Mouse (Mus musculus): ENCODE measurements around the gene Scube1.
A peak's percentile ranks its signal among the peaks of the same experiment; 100 is the strongest.

The Scube1 gene

GRCm38 (mm10) chr15:83595364-83595711 is 129.5 kb downstream of the Scube1 start:
- no peak for DNase-seq (ENCODE audit: low read depth)

DNA sequence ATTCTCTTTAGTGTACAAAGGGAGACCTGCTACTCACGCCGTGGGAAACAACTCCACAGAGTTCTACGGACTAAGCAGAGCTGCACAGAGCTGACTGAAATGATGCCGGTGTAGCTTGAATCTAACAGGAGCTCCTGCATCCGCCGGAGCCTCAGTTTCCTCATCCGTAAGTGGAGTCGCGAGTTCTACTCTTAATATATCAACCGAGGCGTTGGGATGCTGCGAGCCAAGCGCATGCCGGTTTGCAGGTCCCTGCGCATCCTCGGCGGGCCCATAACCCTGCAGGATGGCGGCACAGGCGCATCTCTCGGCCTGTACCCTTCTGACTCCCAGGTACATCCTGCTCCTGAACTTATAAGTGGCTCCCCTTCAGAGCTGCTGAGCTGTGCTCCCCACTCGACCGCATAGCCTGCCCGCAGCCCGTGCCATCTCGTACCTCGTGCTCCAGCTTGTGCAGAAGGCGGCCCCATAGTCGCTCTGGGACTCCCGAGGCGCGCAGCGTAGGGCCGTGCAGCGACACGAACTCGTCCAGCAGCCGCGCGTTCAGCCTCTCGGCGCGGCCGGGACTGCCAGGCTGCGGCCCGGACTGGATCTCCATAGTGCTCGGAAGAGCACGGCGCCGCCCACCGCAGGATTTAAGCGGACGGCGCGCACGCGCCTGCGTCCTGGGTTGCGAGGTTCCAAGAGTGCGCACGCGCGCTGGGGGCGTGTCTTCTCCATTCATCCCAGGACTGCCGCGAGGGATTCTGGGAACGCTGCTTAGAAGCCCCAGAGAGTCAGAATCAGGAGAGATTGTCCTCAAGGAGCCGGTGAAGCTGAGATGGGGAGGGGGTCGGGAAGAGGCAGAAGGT is 130.1 kb downstream of the Scube1 start, which contains the start of gene Ttll12:
Gene Ttll12 (minus strand): TSS at position 645 of the 851 bp plus-strand sequence.
- peak; percentile 89 for DNase-seq (ENCODE audit: low read depth)

GRCm38 (mm10) chr15:83593702-83594512 is 130.9 kb downstream of the Scube1 start:
- no peak for DNase-seq (ENCODE audit: low read depth)

- no peak for DNase-seq (ENCODE audit: low read depth)
Observed at GRCm38 (mm10) chr15:83593189-83593585, 131.6 kb downstream of the Scube1 start.

GRCm38 (mm10) chr15:83592260-83593188 is 132.3 kb downstream of the Scube1 start:
- DNase-seq (ENCODE audit: low read depth) = no peak

DNA sequence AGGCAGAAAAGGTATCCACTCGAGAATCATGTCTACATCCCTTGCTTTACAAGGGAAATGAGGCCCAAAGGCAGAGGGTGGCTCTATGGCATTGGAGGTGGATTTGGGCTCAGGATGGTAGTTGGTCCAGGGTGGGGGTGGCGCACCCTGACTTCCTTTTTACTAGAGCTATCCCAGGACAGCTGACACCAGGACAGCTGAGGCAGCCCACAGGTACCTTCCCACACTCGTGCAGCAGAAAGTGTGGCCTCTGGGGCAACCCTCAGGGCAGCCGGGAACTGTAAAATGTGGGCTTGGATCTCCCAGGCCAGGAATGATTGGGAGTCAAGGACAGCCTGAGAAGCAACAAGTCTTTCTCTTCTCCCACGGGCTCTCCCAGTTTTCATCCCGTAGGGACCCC is 133.1 kb downstream of the Scube1 start:
- DNase-seq (ENCODE audit: low read depth) = no peak

GRCm38 (mm10) chr15:83590841-83591240 is 134.0 kb downstream of the Scube1 start:
- DNase-seq (ENCODE audit: low read depth) = no peak

GRCm38 (mm10) chr15:83584741-83585220 is 140.0 kb downstream of the Scube1 start:
- DNase-seq (ENCODE audit: low read depth) = no peak

DNA sequence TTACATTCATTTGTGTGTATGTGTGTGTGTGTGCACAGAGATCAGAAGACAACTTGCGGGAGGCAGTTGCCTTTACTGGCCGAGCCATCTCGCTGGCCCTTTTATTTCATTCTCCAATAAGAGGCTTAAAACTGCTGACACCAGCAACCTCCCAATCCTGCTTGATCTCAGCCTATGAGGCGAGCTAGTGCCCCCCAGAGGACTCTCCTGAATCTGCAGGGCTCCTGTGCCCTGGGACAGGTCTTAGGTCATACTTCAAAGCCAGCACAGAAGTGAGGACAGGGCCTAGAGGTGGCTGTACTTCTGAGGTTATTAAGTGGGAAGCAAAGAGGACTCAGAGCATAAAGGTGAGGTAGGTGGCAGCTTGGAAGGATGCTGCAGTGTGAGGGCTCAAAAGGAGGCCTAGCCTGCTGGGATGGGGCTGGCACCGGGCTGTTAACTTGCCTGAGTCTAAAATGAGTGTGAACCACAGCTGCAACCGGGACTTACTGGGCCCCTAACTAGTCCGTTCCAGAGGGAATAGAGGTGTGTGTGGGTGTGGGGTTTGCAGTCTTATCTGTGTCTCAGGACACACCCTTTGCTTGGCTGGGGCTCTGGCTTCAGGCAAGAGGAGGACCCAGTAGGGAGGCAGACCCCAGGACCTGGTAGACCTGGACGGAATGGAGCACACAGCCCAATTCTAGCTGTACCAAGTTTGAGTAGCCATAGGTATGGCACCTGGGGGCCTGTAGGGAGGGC is 141.2 kb downstream of the Scube1 start:
- DNase-seq (ENCODE audit: low read depth) = no peak

- no peak for DNase-seq (ENCODE audit: low read depth)
Observed at GRCm38 (mm10) chr15:83582931-83583330, 141.9 kb downstream of the Scube1 start.

DNA sequence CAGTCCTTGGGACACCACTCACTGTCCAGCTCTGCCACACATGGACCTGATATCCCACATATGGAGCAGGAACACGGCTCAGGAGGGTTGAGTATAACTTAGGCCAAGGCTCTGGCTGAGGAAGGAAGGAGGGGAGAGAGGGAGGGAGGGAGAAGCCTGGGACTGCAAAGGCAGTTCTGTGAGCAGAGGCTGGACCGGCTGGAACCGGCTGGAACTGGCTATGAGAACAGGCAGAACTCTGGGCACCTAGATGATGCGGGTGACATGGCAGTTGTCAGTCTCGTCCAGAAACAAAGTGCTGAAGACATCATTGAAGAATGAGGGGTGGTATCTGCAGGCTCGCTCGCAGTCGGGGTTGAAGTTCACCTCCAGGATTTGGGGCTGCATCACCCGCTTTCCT is 148.2 kb downstream of the Scube1 start:
- DNase-seq (ENCODE audit: low read depth) = no peak

GRCm38 (mm10) chr15:83575543-83575942 is 149.3 kb downstream of the Scube1 start:
- no peak for DNase-seq (ENCODE audit: low read depth)

DNA sequence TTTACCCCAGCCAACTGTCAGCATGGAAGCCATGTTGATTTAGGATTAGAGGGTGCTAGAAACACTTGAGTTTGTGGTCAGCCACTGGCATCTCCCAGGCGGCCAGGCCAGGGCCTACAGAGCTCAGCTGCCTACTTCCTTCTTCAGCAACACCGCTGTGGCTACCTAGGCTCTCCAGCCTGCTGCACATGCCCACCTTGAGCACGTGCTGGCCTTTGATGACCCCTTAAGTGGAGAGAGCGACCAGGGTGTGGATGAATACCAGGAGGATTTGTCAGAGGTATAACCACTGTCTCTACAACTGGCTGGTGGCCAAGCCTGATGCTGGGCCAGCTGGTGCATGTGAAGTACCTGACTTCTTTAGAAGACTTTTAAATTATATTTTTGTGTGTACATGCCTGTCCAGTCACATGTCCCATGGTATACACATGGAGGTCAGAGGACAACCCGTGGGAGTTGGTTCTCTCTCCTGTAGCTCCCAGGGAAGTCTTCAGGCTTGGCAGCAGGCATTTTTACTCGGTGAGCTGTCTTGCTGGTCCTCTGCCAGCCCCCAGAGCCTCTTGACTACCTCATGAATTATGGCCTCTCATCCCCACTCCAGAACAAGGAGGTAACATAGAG is 150.0 kb downstream of the Scube1 start:
- DNase-seq (ENCODE audit: low read depth) = no peak

DNA sequence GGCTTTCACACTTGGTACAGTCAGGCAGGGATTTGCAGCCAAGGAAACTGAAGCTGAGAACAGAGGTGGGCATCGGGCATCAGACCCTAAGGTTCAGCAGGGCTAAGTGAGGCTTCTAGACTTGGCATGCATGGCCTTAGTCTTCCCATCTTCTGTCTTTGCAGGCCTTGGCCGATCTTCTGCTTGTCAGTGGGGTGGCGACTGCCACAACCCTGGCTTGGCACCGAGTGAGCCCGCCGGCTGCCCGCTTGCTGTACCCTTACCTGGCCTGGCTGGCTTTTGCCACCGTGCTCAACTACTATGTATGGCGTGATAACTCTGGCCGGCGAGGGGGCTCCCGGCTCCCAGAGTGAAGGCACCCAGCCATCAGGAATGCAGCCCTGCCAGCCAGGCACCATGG is 151.2 kb downstream of the Scube1 start:
- DNase-seq (ENCODE audit: low read depth) = no peak

DNA sequence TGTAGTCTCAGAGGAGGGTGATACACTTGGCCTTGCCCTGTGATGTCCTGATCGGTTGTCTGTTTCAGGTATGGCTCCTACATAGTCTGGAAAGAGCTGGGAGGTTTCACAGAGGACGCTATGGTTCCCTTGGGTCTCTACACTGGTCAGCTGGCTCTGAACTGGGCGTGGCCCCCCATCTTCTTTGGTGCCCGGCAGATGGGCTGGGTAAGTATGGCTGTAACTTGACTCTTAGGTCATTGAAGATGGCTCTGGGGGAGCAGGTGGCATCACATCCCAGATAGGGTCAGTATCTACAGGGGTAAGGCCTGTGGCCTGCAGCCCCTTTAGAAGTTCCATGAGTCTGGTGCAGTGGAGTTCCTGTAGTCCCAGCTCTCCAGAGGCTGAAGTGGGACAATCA is 152.7 kb downstream of the Scube1 start:
- DNase-seq (ENCODE audit: low read depth) = no peak

- no peak for DNase-seq (ENCODE audit: low read depth)
Observed at GRCm38 (mm10) chr15:83571636-83572035, 153.2 kb downstream of the Scube1 start.

- no peak for DNase-seq (ENCODE audit: low read depth)
Observed at GRCm38 (mm10) chr15:83570641-83571040, 154.2 kb downstream of the Scube1 start.

- DNase-seq (ENCODE audit: low read depth) = no peak
Observed at GRCm38 (mm10) chr15:83569682-83570081, 155.1 kb downstream of the Scube1 start.

GRCm38 (mm10) chr15:83568544-83568943 is 156.3 kb downstream of the Scube1 start:
- DNase-seq (ENCODE audit: low read depth) = no peak

GRCm38 (mm10) chr15:83567728-83568127 is 157.1 kb downstream of the Scube1 start:
- DNase-seq (ENCODE audit: low read depth) = no peak

GRCm38 (mm10) chr15:83566006-83566405 is 158.8 kb downstream of the Scube1 start:
- DNase-seq (ENCODE audit: low read depth) = no peak

Measured in c-Kit-positive CD71-negative TER-119-negative erythroid progenitor cells, embryonic 14.5 days (primary cell).